Mouse (Mus musculus) cerebral cortex, adult 2 months (tissue): Measurements from ENCODE around the gene Vmn1r35.

Experiments
- WGBS: fragments of 180-500 bp; shearing (Covaris S2); methylation state at CpG from one replicate; pipeline ENCODE4 v1.1.7; 2018; 5-methylcytosine and 5-hydroxymethylcytosine counted together

The Vmn1r35 gene

DNA sequence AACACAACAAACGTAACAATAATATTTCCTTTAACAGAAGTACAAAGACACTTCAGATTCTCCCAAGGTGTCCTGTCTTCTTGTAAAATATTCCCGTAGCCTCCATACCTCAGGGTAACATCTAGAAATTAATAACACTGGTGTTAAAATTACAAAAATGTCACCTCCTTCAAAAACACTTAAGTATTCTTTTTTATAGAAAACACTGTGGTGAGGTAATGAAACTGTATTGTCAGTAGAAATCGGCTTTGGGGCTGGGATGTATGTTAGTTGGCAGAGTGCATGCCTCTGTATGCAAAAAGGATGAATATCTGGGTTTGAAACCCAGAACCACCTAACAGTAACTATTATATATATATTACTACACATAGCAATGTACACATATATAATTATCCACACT lies at the start of gene Vmn1r35:
TSS of gene Vmn1r35 (minus strand) at position 101 of the 400 bp plus-strand sequence.
- WGBS: 81% methylated on average over 3 of the region's 3 CpGs

DNA sequence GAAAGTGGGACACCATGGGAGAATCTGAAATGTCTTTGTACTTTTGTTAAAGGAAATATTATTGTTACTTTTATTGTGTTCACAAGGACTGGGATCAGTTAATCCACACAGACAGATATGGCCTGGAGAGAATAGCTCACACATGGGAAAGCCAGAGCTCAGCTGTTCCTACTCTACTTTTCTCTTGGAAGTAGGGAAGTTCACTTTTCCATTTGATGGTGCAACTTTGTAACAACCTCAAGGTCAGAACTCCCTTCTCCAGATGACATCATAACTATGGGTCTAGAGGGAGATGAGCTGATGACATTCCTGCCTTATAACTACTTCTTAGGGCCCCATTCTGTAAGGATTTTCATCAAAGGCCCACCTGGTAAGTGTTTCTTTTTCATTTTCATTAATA lies 43.4 kb upstream of the Vmn1r35 start, which contains the start of gene Vmn1r37:
TSS of gene Vmn1r37 (plus strand) at position 301 of the 400 bp plus-strand sequence.

DNA sequence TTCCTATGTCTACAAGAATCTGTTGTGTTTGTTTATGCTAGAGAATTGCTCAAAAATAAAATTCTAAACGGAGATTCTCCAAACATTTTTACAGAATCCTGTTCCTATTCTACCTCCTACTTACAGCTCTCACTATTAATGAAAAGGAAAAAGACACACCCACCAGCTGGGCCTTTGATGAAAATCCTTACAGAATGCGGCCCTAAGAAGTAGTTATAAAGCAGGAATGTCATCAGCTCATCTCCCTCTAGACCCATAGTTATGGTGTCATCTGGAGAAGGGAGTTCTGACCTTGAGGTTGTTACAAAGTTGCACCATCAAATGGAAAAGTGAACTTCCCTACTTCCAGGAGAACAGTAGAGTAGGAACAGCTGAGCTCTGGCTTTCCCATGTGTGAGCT lies 33.4 kb upstream of the Vmn1r35 start, which contains the start of gene Vmn1r36:
TSS of gene Vmn1r36 (minus strand) at position 101 of the 400 bp plus-strand sequence.
- 64% methylated on average over 2 of the region's 2 CpGs for WGBS

DNA sequence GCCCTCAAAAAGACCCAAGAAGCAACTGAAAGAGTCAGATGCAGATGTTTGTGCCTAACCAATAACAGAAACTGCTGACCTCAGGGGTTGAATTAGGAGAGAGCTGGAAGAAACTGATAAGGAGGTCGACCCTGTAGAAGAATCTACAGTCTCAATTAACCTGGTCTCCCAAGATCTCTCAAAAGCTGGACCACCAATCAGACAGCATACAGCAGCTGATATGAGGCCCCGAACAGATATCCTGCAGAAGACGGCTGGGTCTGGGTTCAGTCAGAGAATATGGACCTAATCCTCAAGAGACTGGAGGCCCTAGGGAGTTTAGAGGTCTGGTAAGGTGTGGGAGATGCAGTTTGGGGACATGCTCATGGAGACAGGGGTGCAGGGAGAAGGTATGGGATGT lies 28.1 kb upstream of the Vmn1r35 start:
- 87% methylated on average over 3 of the region's 3 CpGs for WGBS

DNA sequence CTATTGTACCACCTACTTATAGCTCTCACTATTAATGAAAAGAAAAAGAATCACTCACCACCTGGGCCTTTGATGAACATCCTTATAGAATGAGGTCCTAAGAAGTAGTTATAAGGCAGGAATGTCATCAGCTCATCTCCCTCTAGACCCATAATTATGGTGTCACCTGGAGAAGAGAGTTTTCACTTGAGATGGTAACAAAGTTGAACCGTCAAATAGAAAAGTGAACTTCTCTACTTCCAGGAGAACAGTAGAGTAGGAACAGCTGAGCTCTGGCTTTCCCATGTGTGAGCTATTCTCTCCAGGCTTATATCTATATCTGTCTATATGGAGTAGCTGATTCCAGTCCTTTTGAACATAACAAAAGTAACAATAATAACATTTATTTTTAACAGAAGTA lies 41.9 kb downstream of the Vmn1r35 start, which contains the start of gene Vmn1r34:
TSS of gene Vmn1r34 (minus strand) at position 101 of the 400 bp plus-strand sequence.
- 87% methylated on average over 1 of the region's 1 CpGs for WGBS
